Mouse (Mus musculus) fibroblast of lung, adult 2 months (primary cell): ENCODE measurements around the gene Ago4.
"Not testable (repeated sequence)": the region's sequence is repeated elsewhere in the genome, so short reads cannot be mapped to it uniquely, and the experiment has no call there.

ENCODE experiments used
- DNase-seq: peaks from one replicate; pipeline ENCODE4 v3.0.0-alpha.2; 2011; ENCODE audit warnings: low read depth

The Ago4 gene

GRCm38 (mm10) chr4:126532827-126533728 lies at the start of gene Ago4:
Gene Ago4 (minus strand): TSS chr4:126533472.
- DNase-seq: no peak

- DNase-seq: no peak
These were observed 45.8 kb upstream of the Ago4 start for GRCm38 (mm10) chr4:126579077-126579476.

DNA sequence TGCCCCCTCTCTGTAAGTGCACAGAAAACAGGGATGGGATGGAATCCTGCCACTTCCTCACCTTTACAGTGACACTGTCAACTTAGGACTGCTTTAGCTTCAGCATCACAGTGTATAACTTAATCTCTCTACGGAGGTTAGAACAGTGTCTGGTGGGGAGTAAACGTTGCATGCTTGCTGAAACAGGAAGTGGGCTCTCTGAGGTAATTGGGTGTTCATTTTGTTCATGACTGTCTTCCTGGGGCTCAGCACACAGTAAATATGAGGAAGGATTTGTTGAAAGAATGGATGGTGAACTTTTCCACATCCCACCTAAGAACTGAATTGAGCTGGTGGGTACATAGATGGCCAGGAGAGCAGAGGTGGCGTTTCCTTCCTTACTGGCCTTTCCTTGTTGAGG lies 44.6 kb upstream of the Ago4 start:
- no peak for DNase-seq

DNA sequence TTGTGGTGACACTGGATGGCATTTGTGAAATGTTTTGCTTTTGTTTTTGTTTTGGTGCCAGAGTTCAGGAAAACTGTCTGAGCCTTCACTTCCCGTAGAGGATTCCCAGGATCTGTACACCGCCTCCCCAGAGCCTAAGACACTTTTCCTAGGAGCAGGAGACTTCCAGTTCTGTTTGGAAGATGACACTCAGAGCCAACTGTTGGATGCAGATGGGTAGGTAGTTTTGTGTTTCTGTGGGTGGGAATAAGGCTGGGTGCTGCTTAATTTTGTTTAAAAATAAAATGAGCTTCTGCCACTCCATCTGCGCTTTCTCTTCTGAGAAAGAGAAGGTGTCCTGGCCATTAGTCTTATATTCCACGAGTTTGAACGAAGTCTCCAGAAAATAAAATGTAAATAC lies 43.0 kb upstream of the Ago4 start:
- DNase-seq: no peak

- no peak for DNase-seq
These were observed 36.5 kb upstream of the Ago4 start for GRCm38 (mm10) chr4:126569783-126570182.

DNA sequence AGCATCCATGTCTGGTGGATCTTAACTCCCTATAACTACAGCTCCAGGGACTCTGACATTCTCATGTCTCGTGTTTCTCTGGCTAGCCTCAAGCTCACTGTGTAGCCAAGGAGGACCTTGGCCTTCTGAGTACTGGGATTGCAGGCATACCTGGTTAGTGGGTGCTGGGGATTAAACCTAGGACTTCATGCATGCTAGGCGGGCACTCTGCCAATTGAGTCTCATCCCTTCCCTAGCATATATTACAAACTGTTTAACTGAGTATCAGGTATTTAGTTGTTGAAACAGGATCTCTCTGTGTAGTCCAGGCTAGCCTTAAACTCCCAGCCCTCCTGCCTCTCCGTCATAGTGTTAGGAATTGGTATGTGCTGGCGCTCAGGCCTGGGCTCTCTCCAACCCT lies 34.0 kb upstream of the Ago4 start:
- DNase-seq: no peak

GRCm38 (mm10) chr4:126563798-126564197 lies 30.5 kb upstream of the Ago4 start:
- DNase-seq: no peak

- DNase-seq: peak; percentile 76
These were observed 23.8 kb upstream of the Ago4 start, which contains the start of gene Clspn for GRCm38 (mm10) chr4:126556809-126557711. Gene Clspn (plus strand): TSS chr4:126556935.

DNA sequence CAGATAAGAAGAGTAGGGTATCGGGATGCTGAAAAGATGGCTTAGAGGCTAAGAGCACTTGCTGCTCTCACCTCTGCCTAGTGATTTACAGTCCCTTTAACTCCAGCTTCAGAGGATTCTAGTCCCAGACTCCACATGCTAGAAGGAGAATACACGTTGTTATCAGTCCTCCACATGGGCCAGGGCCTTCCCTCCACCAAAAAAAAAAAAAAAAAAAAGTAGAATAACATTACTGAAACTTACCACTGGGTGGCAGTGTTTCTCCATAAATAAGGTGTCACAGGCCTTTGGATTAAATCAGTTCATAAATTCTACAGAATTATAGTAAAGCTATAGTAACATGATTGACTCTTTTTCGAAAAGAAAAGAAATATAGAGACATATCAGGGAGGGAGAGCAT lies 21.2 kb upstream of the Ago4 start:
- peak; percentile 19 for DNase-seq

- no peak for DNase-seq
These were observed 20.4 kb upstream of the Ago4 start for GRCm38 (mm10) chr4:126553685-126554084.

DNA sequence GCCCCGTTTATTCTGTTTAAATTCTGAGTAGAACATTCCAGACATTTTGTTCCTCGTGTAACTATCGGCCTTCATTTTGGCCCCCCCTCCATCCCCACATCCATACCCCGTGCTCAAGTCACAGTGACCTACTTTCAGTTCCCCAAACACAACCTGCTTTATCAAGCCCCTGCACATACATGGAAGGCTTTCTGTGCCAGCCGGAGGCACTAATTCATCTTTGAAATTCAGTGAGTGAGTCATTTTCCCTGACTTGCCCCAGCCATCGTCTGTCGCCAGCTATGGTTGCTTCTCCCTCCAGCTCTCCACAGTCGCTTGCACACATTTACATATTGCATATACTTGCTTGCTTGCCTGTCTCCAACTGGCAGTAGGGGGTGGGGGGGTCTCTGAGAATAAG lies 19.8 kb upstream of the Ago4 start:
- DNase-seq: no peak

DNA sequence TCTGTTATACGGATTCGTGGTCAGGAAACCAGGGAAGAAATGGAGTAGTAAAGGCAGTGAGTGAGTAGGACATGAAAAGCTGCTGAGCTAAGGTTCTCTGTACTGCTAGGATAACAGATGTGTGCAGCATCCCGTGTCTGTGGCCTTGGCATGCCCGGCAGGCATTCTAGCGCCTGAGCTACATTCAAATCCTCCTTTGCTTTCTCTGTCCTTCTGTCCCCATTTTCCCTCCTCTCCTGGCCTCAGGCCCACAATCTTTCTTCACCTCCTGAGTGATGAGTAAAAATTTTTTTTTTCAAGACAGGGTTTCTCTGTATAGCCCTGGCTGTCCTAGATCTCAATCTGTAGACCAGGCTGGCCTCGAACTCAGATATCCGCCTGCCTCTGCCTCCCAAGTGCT lies 18.9 kb upstream of the Ago4 start:
- DNase-seq: no peak

DNA sequence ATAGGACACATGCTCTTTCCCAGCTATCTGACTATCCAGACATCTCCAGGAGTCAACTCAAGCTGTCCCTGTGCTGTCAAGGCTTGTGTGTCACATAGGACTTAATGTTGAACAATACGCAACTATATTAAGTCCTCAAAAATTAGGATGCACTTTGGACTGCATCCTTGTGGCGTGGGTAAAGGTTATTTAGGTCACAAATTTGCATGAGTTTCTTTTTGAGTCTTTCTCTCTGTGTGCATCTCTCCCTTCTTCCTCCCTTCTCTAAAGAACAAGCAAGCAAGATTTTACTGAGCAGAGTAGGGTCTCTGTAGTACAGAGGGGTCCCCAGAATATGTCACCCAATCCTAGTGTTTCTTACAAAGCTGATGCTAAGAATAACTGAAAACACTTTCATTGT lies 12.9 kb upstream of the Ago4 start:
- DNase-seq: no peak

DNA sequence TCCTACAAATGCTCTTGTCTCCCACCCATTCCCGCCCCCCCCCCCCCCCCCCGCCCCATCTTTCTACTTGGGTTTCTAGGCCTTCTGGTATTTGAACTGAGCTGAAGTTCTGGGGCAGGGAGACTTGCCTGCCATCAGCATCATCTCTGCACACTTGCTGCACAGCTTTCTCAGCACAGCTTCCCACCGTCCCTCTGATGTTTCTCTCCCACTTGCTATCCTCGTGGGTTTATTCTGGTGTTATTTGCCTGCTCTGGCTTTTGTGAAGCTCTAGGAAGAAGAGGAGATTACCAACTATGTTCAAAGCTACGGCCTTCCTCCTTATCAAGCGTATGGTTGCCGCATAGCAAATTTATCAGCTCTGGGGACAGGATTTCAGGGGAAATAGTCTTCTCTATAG lies 12.4 kb upstream of the Ago4 start:
- no peak for DNase-seq

- DNase-seq: no peak
These were observed 11.7 kb upstream of the Ago4 start for GRCm38 (mm10) chr4:126545016-126545415.

DNA sequence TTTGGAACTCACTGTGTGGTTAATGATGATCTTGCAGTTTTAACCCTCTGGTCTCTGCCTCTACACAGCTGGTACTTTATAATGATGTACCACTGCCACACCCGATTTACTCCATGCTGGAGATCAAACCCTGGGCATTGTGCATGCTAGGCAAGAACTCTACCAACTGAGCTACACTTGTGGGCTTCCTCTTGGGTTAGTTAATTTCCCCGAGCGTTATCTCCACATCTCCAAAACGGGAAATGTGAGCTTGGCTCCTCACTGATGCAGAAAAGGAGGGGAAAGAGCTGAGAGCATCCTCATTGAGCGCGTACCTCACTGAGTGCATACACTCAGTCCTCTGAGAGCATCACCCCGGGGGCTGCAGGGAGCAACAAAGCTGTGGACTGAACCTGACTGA lies 9.6 kb upstream of the Ago4 start:
- DNase-seq: no peak

- DNase-seq: no peak
These were observed 7.3 kb upstream of the Ago4 start for GRCm38 (mm10) chr4:126540487-126541071.

GRCm38 (mm10) chr4:126536865-126537264 lies 3.6 kb upstream of the Ago4 start:
- DNase-seq: no peak

- DNase-seq: not testable (repeated sequence)
These were observed 2.4 kb upstream of the Ago4 start for GRCm38 (mm10) chr4:126535631-126536030.

GRCm38 (mm10) chr4:126533729-126534070 lies 428 bp upstream of the Ago4 start:
- no peak for DNase-seq

DNA sequence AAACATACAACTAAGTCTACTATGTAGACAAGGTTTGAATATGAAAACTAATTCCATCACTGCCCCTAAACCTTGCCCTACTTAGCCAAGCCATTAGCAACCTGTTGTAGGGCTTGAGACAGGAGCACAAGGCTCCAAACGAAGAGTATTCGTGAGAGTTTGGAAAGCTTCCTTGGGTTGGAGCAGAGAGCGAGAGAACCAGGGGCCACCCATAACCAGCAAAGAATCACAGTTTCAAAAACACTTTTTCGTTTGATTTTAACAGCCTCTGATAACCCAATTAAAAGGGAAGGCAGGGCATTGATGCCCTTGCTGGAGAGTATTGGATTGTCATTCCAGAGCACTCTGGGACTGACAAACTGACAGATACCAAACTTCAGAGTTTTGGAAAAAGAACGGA lies 980 bp downstream of the Ago4 start:
- DNase-seq: no peak

GRCm38 (mm10) chr4:126526828-126527227 lies 6.4 kb downstream of the Ago4 start:
- no peak for DNase-seq

- DNase-seq: no peak
These were observed 7.1 kb downstream of the Ago4 start for GRCm38 (mm10) chr4:126526164-126526563.
